ENCODE assay signal across 7 mouse cellular contexts in genomic region chr3:129970529-129971515, GRCm38 (mm10). TPM values are rescaled to one million over a fixed set of nuclear protein-coding genes. Genes with fewer than 3 reads are reported as not detected.
A peak's percentile ranks its signal among the peaks of the same experiment; 100 is the strongest.
DNase-seq lines count a peak whose midpoint lies in the region; ATAC-seq and TF ChIP-seq lines count a peak whose summit lies in the region.

No protein-coding gene starts in this region.

- DNase-seq in CH12.LX (ENCODE audit: extremely low read depth), result no peak
- DNase-seq in NIH3T3 (ENCODE audit: low read depth), result peak; percentile 60
- peak; percentile 32 for DNase-seq in neural tube, embryonic 10.5 days (ENCODE audit: extremely low spot score, low spot score)
- no peak for DNase-seq in cerebellum, adult 18-20 months

- H3K9ac ChIP-seq in CH12.LX (ENCODE audit: insufficient read depth, low read depth), result peak overlapping the region; percentile 53
- H3K9ac ChIP-seq in forebrain, embryonic 15.5 days (replicated peaks), result peak overlapping the region; percentile 59; the same call in 1 of the 2 replicates
- H3K9ac ChIP-seq in intestine, embryonic 15.5 days, result no peak overlapping the region
- peak overlapping the region; percentile 1; the same call in 1 of the 2 replicates for H3K9ac ChIP-seq in liver, embryonic 15.5 days

- H3K36me3 ChIP-seq in CH12.LX (replicated peaks in 1 of 2; ENCODE audit: control insufficient read depth in 1 of 2, insufficient read depth in 1 of 2, low read length in 1 of 2), result no peaks in the 10 kb centered on the region
- H3K36me3 ChIP-seq in forebrain, embryonic 15.5 days, result no peaks in the 10 kb centered on the region
- no peaks in the 10 kb centered on the region for H3K36me3 ChIP-seq in intestine, embryonic 15.5 days
- no peaks in the 10 kb centered on the region for H3K36me3 ChIP-seq in liver, embryonic 15.5 days (replicated peaks)

- no peak for TF ChIP-seq POLR2A in CH12.LX (IDR thresholded peaks at IDR 0.05; ENCODE audit: low read depth, low read length)

- H3K4me3 ChIP-seq in CH12.LX (replicated peaks in 1 of 3; ENCODE audit: low read depth in 2 of 3, low read length in 2 of 3, poor library complexity in 1 of 3), result peak overlapping the region; percentile 44 to 78 (median 64)
- peak overlapping the region; percentile 61 for H3K4me3 ChIP-seq in forebrain, embryonic 15.5 days
- peak overlapping the region; percentile 62 for H3K4me3 ChIP-seq in intestine, embryonic 15.5 days (replicated peaks)
- peak overlapping the region; percentile 70 for H3K4me3 ChIP-seq in liver, embryonic 15.5 days (replicated peaks)

- H3K9me3 ChIP-seq in CH12.LX (replicated peaks; ENCODE audit: low read length), result no peaks in the 10 kb centered on the region
- no peaks in the 10 kb centered on the region for H3K9me3 ChIP-seq in forebrain, embryonic 15.5 days
- H3K9me3 ChIP-seq in intestine, embryonic 15.5 days, result no peaks in the 10 kb centered on the region
- no peaks in the 10 kb centered on the region for H3K9me3 ChIP-seq in liver, embryonic 15.5 days (replicated peaks)

- H3K4me2 ChIP-seq in CH12.LX (ENCODE audit: insufficient read depth, low read depth, poor library complexity, severe bottlenecking), result peak overlapping the region; percentile 76
- H3K4me2 ChIP-seq in forebrain, embryonic 15.5 days (replicated peaks), result peak overlapping the region; percentile 100
- peak overlapping the region; percentile 100 for H3K4me2 ChIP-seq in intestine, embryonic 15.5 days (replicated peaks)
- peak overlapping the region; percentile 93 for H3K4me2 ChIP-seq in liver, embryonic 15.5 days

- in situ Hi-C loops in CH12.LX (cut with MboI; ENCODE audit: low pct_ligation_motif_present, low pct_unique_long_range_greater_than_20kb, low sequenced_read_pairs), result no loop called here

- TF ChIP-seq CTCF in CH12.LX (conservative IDR thresholded peaks at IDR 0.05 in 1 of 2, IDR thresholded peaks at IDR 0.05 in 1 of 2; ENCODE audit: low read depth in 2 of 2, low read length in 2 of 2), result no peak

- dilution Hi-C loops in CH12.LX (cut with MboI; ENCODE audit: extremely low pct_ligation_motif_present, extremely low pct_unique_long_range_greater_than_20kb, low sequenced_read_pairs), result no loop called here

- no peak for TF ChIP-seq RAD21 in CH12.LX (IDR thresholded peaks at IDR 0.05; ENCODE audit: low read depth, low read length)

- no peak for TF ChIP-seq EP300 in CH12.LX (IDR thresholded peaks at IDR 0.05; ENCODE audit: low read length)

- 4% methylated on average over 19 of the region's 19 CpGs for WGBS in forebrain, embryonic 15.5 days
- WGBS in intestine, embryonic 15.5 days, result 11% methylated on average over 19 of the region's 19 CpGs
- WGBS in liver, embryonic 15.5 days (ENCODE audit: insufficient replicate concordance), result 18% methylated on average over 19 of the region's 19 CpGs

- H3K27me3 ChIP-seq in CH12.LX (replicated peaks), result peaks cover 13% of the 10 kb centered on the region
- no peaks in the 10 kb centered on the region for H3K27me3 ChIP-seq in forebrain, embryonic 15.5 days
- peaks cover 14% of the 10 kb centered on the region for H3K27me3 ChIP-seq in intestine, embryonic 15.5 days (replicated peaks)
- peaks cover 54% of the 10 kb centered on the region for H3K27me3 ChIP-seq in liver, embryonic 15.5 days

- H3K79me2 ChIP-seq in CH12.LX (replicated peaks; ENCODE audit: control insufficient read depth, extremely low read depth, insufficient read depth, poor library complexity, severe bottlenecking), result no peaks in the 10 kb centered on the region

- ATAC-seq in forebrain, embryonic 15.5 days (replicated peaks), result peak; percentile 94
- peak; percentile 59 for ATAC-seq in intestine, embryonic 15.5 days
- no peak for ATAC-seq in liver, embryonic 15.5 days (ENCODE audit: insufficient read depth)

- H3K4me1 ChIP-seq in CH12.LX (ENCODE audit: control insufficient read depth in 1 of 2, insufficient read depth in 2 of 2), result peaks cover 0 to 15% of the 10 kb centered on the region in 2 experiments; a peak in 2 of 4 replicates
- H3K4me1 ChIP-seq in forebrain, embryonic 15.5 days, result peaks cover 25% of the 10 kb centered on the region
- peaks cover 18% of the 10 kb centered on the region for H3K4me1 ChIP-seq in intestine, embryonic 15.5 days (replicated peaks)
- peaks cover 34% of the 10 kb centered on the region for H3K4me1 ChIP-seq in liver, embryonic 15.5 days (replicated peaks)

- H3K27ac ChIP-seq in CH12.LX (ENCODE audit: insufficient read depth, low read depth), result no peak overlapping the region
- H3K27ac ChIP-seq in forebrain, embryonic 15.5 days (replicated peaks), result peak overlapping the region; percentile 52
- no peak overlapping the region for H3K27ac ChIP-seq in intestine, embryonic 15.5 days
- H3K27ac ChIP-seq in liver, embryonic 15.5 days (replicated peaks), result no peak overlapping the region

TF ChIP-seq in CH12.LX, 34 proteins besides CTCF, POLR2A, EP300 and RAD21:
- TF ChIP-seq SIN3A (IDR thresholded peaks at IDR 0.05; ENCODE audit: low read length) (peak; percentile 64; the same call in 1 of the 2 replicates), NELFE (IDR thresholded peaks at IDR 0.05; ENCODE audit: low read depth, low read length) (no peak), NRF1 (IDR thresholded peaks at IDR 0.05; ENCODE audit: low read depth, low read length) (no peak)

RNA-seq across cellular contexts. Expression of gene Mcub, which starts 0.8 kb away (rescaled TPM):
- total RNA-seq in CH12.LX (2012; rRNA removed) (1.4 and 3.7 TPM in 2 replicates), CH12.LX (2014; rRNA removed) (3.8 and 4.1 TPM in 2 replicates)
- polyA plus RNA-seq in CH12.LX (2012; ENCODE audit: insufficient read length, low read depth), result 1.3 and 2.9 TPM in 2 replicates
- polyA plus RNA-seq in forebrain, embryonic 15.5 days (2015; fragmentation: Nextera tagmentation; extraction: Ambion mirVana), result 6.0 and 7.6 TPM in 2 replicates
- polyA plus RNA-seq in intestine, embryonic 15.5 days (2015; fragmentation: Nextera tagmentation; extraction: Ambion mirVana), result 2.5 and 3.5 TPM in 2 replicates
- 14.6 and 16.0 TPM in 2 replicates for polyA plus RNA-seq in liver, embryonic 15.5 days (2015; fragmentation: Nextera tagmentation; extraction: Ambion mirVana)

Comparison
In these comparisons a context has a peak if more than half of its experiments do, and no peak if none do; other contexts are left out.
1. DNase-seq: peak in NIH3T3 (single experiment) and neural tube, embryonic 10.5 days (single experiment); none in CH12.LX (single experiment) and cerebellum, adult 18-20 months (0 of 2).
2. Peak in every context shown above with its lines, with median percentiles within 50 percentile points of each other: H3K4me2 ChIP-seq and H3K4me3 ChIP-seq.